ENCODE assay signal across 9 mouse cellular contexts in the genomic region with DNA sequence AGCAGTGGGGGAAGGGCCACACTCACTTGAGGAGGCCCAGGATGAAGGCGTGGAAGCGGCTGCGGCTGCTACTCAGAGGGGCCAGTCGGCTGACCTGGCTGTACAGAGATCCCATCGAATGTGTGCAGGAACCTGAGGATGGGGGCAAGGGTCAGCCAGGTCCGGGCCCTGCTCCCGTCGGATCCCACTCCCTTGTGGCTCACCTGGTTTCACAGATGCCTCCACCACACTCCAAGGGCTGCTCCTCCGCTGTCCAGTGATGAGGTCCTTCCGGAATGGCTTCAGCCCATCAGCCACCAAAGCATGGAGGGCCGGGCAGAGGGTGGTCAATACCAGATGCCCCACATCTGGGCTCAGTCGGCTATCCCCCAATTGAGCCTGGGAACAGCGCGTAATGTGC. TPM values are rescaled to one million over a fixed set of nuclear protein-coding genes. Genes with fewer than 3 reads are reported as not detected.
A peak's percentile ranks its signal among the peaks of the same experiment; 100 is the strongest.
DNase-seq lines count a peak whose midpoint lies in the region; ATAC-seq and TF ChIP-seq lines count a peak whose summit lies in the region.
"Had no signal": no experiment of that assay in that cellular context is flagged by ENCODE, and none has a peak within 500 bp of the region (broad histone marks: within the 10 kb centered on the region; RNA-seq: fewer than 3 reads in every experiment).

No protein-coding gene starts in this region.

- H3K27ac ChIP-seq in cerebellum, adult 2 months (ENCODE audit: insufficient read depth, low read length), result no peak overlapping the region
- H3K27ac ChIP-seq in spleen, adult 2 months (ENCODE audit: insufficient read depth, low read length), result no peak overlapping the region
- no peak overlapping the region for H3K27ac ChIP-seq in limb, embryonic 13.5 days
- no peak overlapping the region; the same call in 1 of the 2 replicates for H3K27ac ChIP-seq in stomach, postnatal 0 days (replicated peaks)

- peak overlapping the region; percentile 74 for H3K9ac ChIP-seq in limb, embryonic 13.5 days
- peak overlapping the region; percentile 64 for H3K9ac ChIP-seq in stomach, postnatal 0 days (ENCODE audit: low read length)

- H3K9me3 ChIP-seq in limb, embryonic 13.5 days, result no peaks in the 10 kb centered on the region
- no peaks in the 10 kb centered on the region for H3K9me3 ChIP-seq in stomach, postnatal 0 days (ENCODE audit: control insufficient read depth, low read length)

- DNase-seq in cerebellum, adult 8-10 months, result peak; percentile 27
- DNase-seq in cerebellum, adult 2 months, result no peak
- DNase-seq in spleen, adult 2 months (ENCODE audit: low read depth in 1 of 2, low spot score in 2 of 2), result peak in 1 of 2 experiments; percentile 15
- DNase-seq in spleen, postnatal 36 days (ENCODE audit: low spot score in 2 of 2), result no peak
- DNase-seq in stomach, postnatal 0 days (ENCODE audit: low spot score), result no peak
- DNase-seq in spleen, adult 18-20 months, result no peak

- H3K36me3 ChIP-seq in spleen, adult 2 months (ENCODE audit: control insufficient read depth, insufficient read depth, low read length), result peaks cover 2% of the 10 kb centered on the region; the same call in 1 of the 2 replicates
- peaks cover 28% of the 10 kb centered on the region for H3K36me3 ChIP-seq in limb, embryonic 13.5 days
- H3K36me3 ChIP-seq in stomach, postnatal 0 days (ENCODE audit: control insufficient read depth, insufficient read depth, low read length), result no peaks in the 10 kb centered on the region; the same call in 1 of the 2 replicates

- no peak for TF ChIP-seq CTCF in cerebellum, adult 2 months (IDR thresholded peaks at IDR 0.05; ENCODE audit: borderline replicate concordance, insufficient read depth, low read depth, low read length)
- no peak for TF ChIP-seq CTCF in spleen, adult 2 months (IDR thresholded peaks at IDR 0.05; ENCODE audit: extremely low read depth, insufficient read depth, insufficient read length, insufficient replicate concordance)
- no peak for TF ChIP-seq CTCF in stomach, postnatal 0 days (IDR thresholded peaks at IDR 0.05; ENCODE audit: low read depth)

- no peak overlapping the region for H3K4me3 ChIP-seq in cerebellum, adult 2 months (replicated peaks; ENCODE audit: insufficient read depth, low read depth, low read length)
- peak overlapping the region; percentile 73; the same call in 1 of the 2 replicates for H3K4me3 ChIP-seq in spleen, adult 2 months (ENCODE audit: extremely low read depth, insufficient read depth, insufficient read length)
- H3K4me3 ChIP-seq in limb, embryonic 13.5 days, result peak overlapping the region; percentile 59
- H3K4me3 ChIP-seq in stomach, postnatal 0 days (ENCODE audit: low read depth, low read length), result peak overlapping the region; percentile 64

- H3K4me2 ChIP-seq in limb, embryonic 13.5 days (replicated peaks), result peak overlapping the region; percentile 98
- peak overlapping the region; percentile 100 for H3K4me2 ChIP-seq in stomach, postnatal 0 days (replicated peaks; ENCODE audit: low read depth)

- no peak for TF ChIP-seq EP300 in stomach, postnatal 0 days (optimal IDR thresholded peaks at IDR 0.05)

- no peaks in the 10 kb centered on the region for H3K27me3 ChIP-seq in cerebellum, adult 2 months (ENCODE audit: control insufficient read depth, insufficient read depth, low read length)
- peaks cover 6% of the 10 kb centered on the region for H3K27me3 ChIP-seq in spleen, adult 2 months (ENCODE audit: control insufficient read depth, insufficient read depth, low read length)
- peaks cover 30% of the 10 kb centered on the region for H3K27me3 ChIP-seq in limb, embryonic 13.5 days
- H3K27me3 ChIP-seq in stomach, postnatal 0 days (ENCODE audit: control insufficient read depth, insufficient read depth, low read length), result no peaks in the 10 kb centered on the region

- 76% methylated on average over 14 of the region's 14 CpGs for WGBS in cerebellum, adult 2 months
- WGBS in spleen, adult 2 months, result 52% methylated on average over 14 of the region's 14 CpGs
- WGBS in limb, embryonic 13.5 days, result 53% methylated on average over 14 of the region's 14 CpGs
- WGBS in stomach, postnatal 0 days, result 54% methylated on average over 14 of the region's 14 CpGs

- no peak for TF ChIP-seq POLR2A in cerebellum, adult 2 months (IDR thresholded peaks at IDR 0.05; ENCODE audit: borderline replicate concordance, insufficient read depth, low read length)
- TF ChIP-seq POLR2A in spleen, adult 2 months (IDR thresholded peaks at IDR 0.05; ENCODE audit: low read depth, low read length), result no peak

- peaks cover 6% of the 10 kb centered on the region; the same call in 1 of the 2 replicates for H3K4me1 ChIP-seq in cerebellum, adult 2 months (ENCODE audit: control insufficient read depth, insufficient read depth, low read length)
- peaks cover 35% of the 10 kb centered on the region for H3K4me1 ChIP-seq in spleen, adult 2 months (ENCODE audit: control insufficient read depth, insufficient read depth, insufficient read length)
- peaks cover 50% of the 10 kb centered on the region for H3K4me1 ChIP-seq in limb, embryonic 13.5 days
- H3K4me1 ChIP-seq in stomach, postnatal 0 days (replicated peaks; ENCODE audit: control insufficient read depth, insufficient read depth), result peaks cover 9% of the 10 kb centered on the region; the same call in 1 of the 2 replicates

- no peak for ATAC-seq in limb, embryonic 13.5 days (ENCODE audit: low FRiP score, low read depth)
- ATAC-seq in stomach, postnatal 0 days (ENCODE audit: low FRiP score, low TSS enrichment), result no peak
- no peak for ATAC-seq in megakaryocyte-erythroid progenitor cell, adult 5-6 weeks (replicated peaks; ENCODE audit: low FRiP score, low TSS enrichment, poor library complexity, severe bottlenecking)

RNA-seq across cellular contexts. Expression of a gene that starts 4.1 kb away (rescaled TPM):
- 164 and 169 TPM in 2 replicates for polyA plus RNA-seq in cerebellum, adult 2 months (2012; rRNA removed)
- 42.5 and 54.1 TPM in 2 replicates for polyA plus RNA-seq in spleen, adult 2 months (2012; rRNA removed)
- 30.9 and 32.7 TPM in 2 replicates for polyA plus RNA-seq in limb, embryonic 13.5 days (2015; fragmentation: Nextera tagmentation; extraction: Ambion mirVana)
- polyA plus RNA-seq in stomach, postnatal 0 days (2015; fragmentation: Nextera tagmentation; extraction: Ambion mirVana), result 19.4 and 22.0 TPM in 2 replicates
- total RNA-seq in megakaryocyte-erythroid progenitor cell, adult 5-6 weeks (2014; fragmentation: Nextera tagmentation), result 8.0 and 13.7 TPM in 2 replicates
- total RNA-seq in megakaryocyte-erythroid progenitor cell, adult 5-6 weeks (2017), result 5.8 and 8.9 TPM in 2 replicates

RNA-seq across cellular contexts. Expression of a gene that starts 11.9 kb away (rescaled TPM):
- polyA plus RNA-seq in cerebellum, adult 2 months (2012; rRNA removed), result 0.03 TPM in 1 of 2 replicates, not detected in the other
- not detected in 2 replicates for polyA plus RNA-seq in spleen, adult 2 months (2012; rRNA removed)
- polyA plus RNA-seq in limb, embryonic 13.5 days (2015; fragmentation: Nextera tagmentation; extraction: Ambion mirVana), result not detected in 2 replicates
- polyA plus RNA-seq in stomach, postnatal 0 days (2015; fragmentation: Nextera tagmentation; extraction: Ambion mirVana), result 0.17 TPM in 1 of 2 replicates, not detected in the other
- total RNA-seq in megakaryocyte-erythroid progenitor cell, adult 5-6 weeks (2014; fragmentation: Nextera tagmentation), result not detected in 2 replicates
- not detected in 2 replicates for total RNA-seq in megakaryocyte-erythroid progenitor cell, adult 5-6 weeks (2017)
- polyA plus RNA-seq: gonadal fat pad, adult 2 months had no signal

RNA-seq across cellular contexts. Expression of a gene that starts 12.8 kb away (rescaled TPM):
- polyA plus RNA-seq in cerebellum, adult 2 months (2012; rRNA removed), result 107 and 113 TPM in 2 replicates
- 25.6 and 30.6 TPM in 2 replicates for polyA plus RNA-seq in spleen, adult 2 months (2012; rRNA removed)
- 194 and 207 TPM in 2 replicates for polyA plus RNA-seq in limb, embryonic 13.5 days (2015; fragmentation: Nextera tagmentation; extraction: Ambion mirVana)
- polyA plus RNA-seq in stomach, postnatal 0 days (2015; fragmentation: Nextera tagmentation; extraction: Ambion mirVana), result 372 and 379 TPM in 2 replicates
- 53.1 and 60.3 TPM in 2 replicates for total RNA-seq in megakaryocyte-erythroid progenitor cell, adult 5-6 weeks (2014; fragmentation: Nextera tagmentation)
- total RNA-seq in megakaryocyte-erythroid progenitor cell, adult 5-6 weeks (2017), result 102 and 125 TPM in 2 replicates

RNA-seq across cellular contexts. Expression of a gene that starts 47.0 kb away (rescaled TPM):
- polyA plus RNA-seq in cerebellum, adult 2 months (2012; rRNA removed), result 0.03 and 0.07 TPM in 2 replicates
- 10.0 and 10.2 TPM in 2 replicates for polyA plus RNA-seq in spleen, adult 2 months (2012; rRNA removed)
- 0.33 and 0.68 TPM in 2 replicates for polyA plus RNA-seq in limb, embryonic 13.5 days (2015; fragmentation: Nextera tagmentation; extraction: Ambion mirVana)
- polyA plus RNA-seq in stomach, postnatal 0 days (2015; fragmentation: Nextera tagmentation; extraction: Ambion mirVana), result 6.6 and 6.8 TPM in 2 replicates
- 213 and 235 TPM in 2 replicates for total RNA-seq in megakaryocyte-erythroid progenitor cell, adult 5-6 weeks (2014; fragmentation: Nextera tagmentation)
- total RNA-seq in megakaryocyte-erythroid progenitor cell, adult 5-6 weeks (2017), result 157 and 170 TPM in 2 replicates
